Mouse (Mus musculus) liver, postnatal 0 days (tissue): ENCODE data around the gene Retreg3.

ENCODE experiments used
- CTCF ChIP-seq: sonication (generic); IDR thresholded peaks from 2 replicates; pipeline ENCODE4 v1.5.1; 2016; ENCODE audit warnings: antibody characterized with exemption, low read depth
- EP300 ChIP-seq: IDR thresholded peaks from 2 replicates; pipeline ENCODE4 v1.6.1; 2016; ENCODE audit warnings: antibody characterized with exemption, low read depth, mild to moderate bottlenecking

DNA sequence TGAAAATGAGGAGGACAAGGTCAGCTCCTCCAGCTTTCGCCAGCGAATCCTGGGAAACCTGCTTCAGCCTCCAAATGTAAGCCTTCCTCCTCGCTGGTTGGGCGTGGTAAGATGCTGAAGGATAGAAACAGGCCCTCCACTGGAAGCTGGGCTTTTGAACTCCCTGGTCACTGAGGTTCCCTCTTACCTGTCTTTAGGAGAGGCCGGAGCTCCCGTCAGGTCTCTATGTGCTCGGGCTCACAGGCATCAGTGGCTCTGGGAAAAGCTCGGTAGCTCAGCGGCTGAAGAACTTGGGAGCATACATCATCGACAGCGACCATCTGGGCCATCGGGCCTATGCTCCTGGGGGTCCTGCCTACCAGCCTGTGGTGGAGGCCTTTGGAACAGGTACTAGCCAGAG is 34.9 kb downstream of the Retreg3 start:
- TF ChIP-seq CTCF (no peak), EP300 (no peak)
